Mouse (Mus musculus): ENCODE results near the gene Asic2.

The Asic2 gene

GRCm38 (mm10) chr11:81153161-81153840 lies 815.0 kb downstream of the Asic2 start:
- DNase-seq = peak; percentile 7

- DNase-seq = peak; percentile 9
Observed at GRCm38 (mm10) chr11:81152460-81153160, 815.6 kb downstream of the Asic2 start.

- peak; percentile 23 for DNase-seq
Observed at GRCm38 (mm10) chr11:81152021-81152385, 816.3 kb downstream of the Asic2 start.

GRCm38 (mm10) chr11:81151286-81152020 lies 816.8 kb downstream of the Asic2 start:
- DNase-seq = no peak

- DNase-seq = no peak
Observed at GRCm38 (mm10) chr11:81150621-81151020, 817.6 kb downstream of the Asic2 start.

- DNase-seq = no peak
Observed at GRCm38 (mm10) chr11:81148423-81148822, 819.8 kb downstream of the Asic2 start.

- no peak for DNase-seq
Observed at GRCm38 (mm10) chr11:81146574-81147157, 821.6 kb downstream of the Asic2 start.

- DNase-seq = no peak
Observed at GRCm38 (mm10) chr11:81135141-81135540, 833.1 kb downstream of the Asic2 start.

- DNase-seq = no peak
Observed at GRCm38 (mm10) chr11:81133950-81134349, 834.3 kb downstream of the Asic2 start.

GRCm38 (mm10) chr11:81132669-81133068 lies 835.6 kb downstream of the Asic2 start:
- no peak for DNase-seq

GRCm38 (mm10) chr11:81124363-81124762 lies 843.9 kb downstream of the Asic2 start:
- no peak for DNase-seq

GRCm38 (mm10) chr11:81120024-81120576 lies 848.2 kb downstream of the Asic2 start:
- DNase-seq = no peak

GRCm38 (mm10) chr11:81118055-81118454 lies 850.2 kb downstream of the Asic2 start:
- no peak for DNase-seq

- DNase-seq = peak; percentile 66
Observed at GRCm38 (mm10) chr11:81115666-81116065, 852.6 kb downstream of the Asic2 start.

GRCm38 (mm10) chr11:81111626-81112025 lies 856.6 kb downstream of the Asic2 start:
- no peak for DNase-seq

GRCm38 (mm10) chr11:81110049-81110448 lies 858.2 kb downstream of the Asic2 start:
- no peak for DNase-seq

- no peak for DNase-seq
Observed at GRCm38 (mm10) chr11:81106949-81107348, 861.3 kb downstream of the Asic2 start.

GRCm38 (mm10) chr11:81100829-81101228 lies 867.4 kb downstream of the Asic2 start:
- DNase-seq = peak; percentile 42

GRCm38 (mm10) chr11:81096011-81096410 lies 872.2 kb downstream of the Asic2 start:
- peak; percentile 11 for DNase-seq

- no peak for DNase-seq
Observed at GRCm38 (mm10) chr11:81094581-81094980, 873.7 kb downstream of the Asic2 start.

GRCm38 (mm10) chr11:81092161-81092560 lies 876.1 kb downstream of the Asic2 start:
- DNase-seq = no peak

GRCm38 (mm10) chr11:81083822-81084221 lies 884.4 kb downstream of the Asic2 start:
- DNase-seq = no peak
